Mouse (Mus musculus) liver, embryonic 11.5 days (tissue): Measurements from ENCODE around the gene Elof1. TPM values are rescaled to one million over a fixed set of nuclear protein-coding genes. Genes with fewer than 3 reads are reported as not detected.

Experiments
- ATAC-seq: fragments of 200-750 bp; cut with Nextera tagmentation; replicated peaks from 2 replicates; pipeline ENCODE4 v1.8.0; 2017; ENCODE audit warnings: moderate number of reproducible peaks, mild to moderate bottlenecking, moderate TSS enrichment, moderate library complexity; ENCODE audit not compliant: low FRiP score
- DNase-seq: peaks from one replicate; pipeline ENCODE4 v3.0.0-alpha.2; 2017; ENCODE audit warnings: low spot score
- H3K27ac ChIP-seq: fragments of 300-500 bp; sonication (generic); 2 replicates; pipeline ENCODE4 v1.5.1; 2014; ENCODE audit warnings: mild to moderate bottlenecking, low read depth, low read length, control low read depth
- H3K27me3 ChIP-seq: fragments of 300-500 bp; sonication (generic); replicated peaks from 2 replicates; pipeline ENCODE4 v1.6.1; 2014; ENCODE audit warnings: low read length, mixed read lengths; ENCODE audit not compliant: control insufficient read depth, insufficient read depth
- H3K36me3 ChIP-seq: fragments of 300-500 bp; sonication (generic); 2 replicates; pipeline ENCODE4 v1.6.1; 2014; ENCODE audit warnings: mild to moderate bottlenecking, low read length, moderate library complexity, mixed read lengths; ENCODE audit not compliant: control insufficient read depth, insufficient read depth
- H3K4me1 ChIP-seq: fragments of 300-500 bp; sonication (generic); replicated peaks from 2 replicates; pipeline ENCODE4 v1.6.1; 2014; ENCODE audit warnings: low read length, mixed read lengths; ENCODE audit not compliant: control insufficient read depth, insufficient read depth
- H3K4me2 ChIP-seq: fragments of 300-500 bp; sonication (generic); 2 replicates; pipeline ENCODE4 v1.6.1; 2014; ENCODE audit warnings: mild to moderate bottlenecking, control low read depth, moderate library complexity
- H3K4me3 ChIP-seq: fragments of 300-500 bp; sonication (generic); 2 replicates; pipeline ENCODE4 v1.5.1; 2014; ENCODE audit warnings: low read depth, low read length, control low read depth
- H3K9ac ChIP-seq: fragments of 300-500 bp; sonication (generic); 2 replicates; pipeline ENCODE4 v1.6.1; 2014; ENCODE audit warnings: low read depth, low read length, control low read depth
- H3K9me3 ChIP-seq: fragments of 300-500 bp; sonication (generic); 2 replicates; pipeline ENCODE4 v1.6.1; 2016; ENCODE audit warnings: low read length, inconsistent platforms, mixed read lengths; ENCODE audit not compliant: control insufficient read depth
- WGBS: fragments of 180-500 bp; shearing (Covaris S2); extraction: QIAGEN DNeasy Blood & Tissue Kit; methylation state at CpG from one replicate; pipeline ENCODE4 v1.1.7; 2014; 5-methylcytosine and 5-hydroxymethylcytosine counted together
- polyA plus RNA-seq: library from polyadenylated mRNA; unstranded; fragments of >200 nt; fragmentation: Nextera tagmentation; extraction: Ambion mirVana; gene quantifications from 2 replicates; pipeline ENCODE4 v1.2.1, GENCODE M21; 2014

Elof1 gene
- polyA plus RNA-seq, 1 experiment from 2014 or later: 169 TPM

- DNase-seq (no peak), ATAC-seq (no peak)
- H3K27me3 ChIP-seq: no peaks in the 10 kb centered on the region
- H3K4me3 ChIP-seq: peak overlapping the region; percentile 53
- H3K9ac ChIP-seq: peak overlapping the region; percentile 69
- no peaks in the 10 kb centered on the region for H3K9me3 ChIP-seq
- WGBS: 45% methylated on average over 11 of the region's 11 CpGs
- H3K36me3 ChIP-seq: 0 out of 2 replicates have a peak, but pooled peaks cover 3% of the 10 kb centered on the region
- peak overlapping the region; percentile 0 for H3K27ac ChIP-seq
- peaks cover 31% of the 10 kb centered on the region for H3K4me1 ChIP-seq
- H3K4me2 ChIP-seq: peak overlapping the region; percentile 95
Measured at GRCm38 (mm10) chr9:22132220-22132619, 15.2 kb upstream of the Elof1 start.

- peak overlapping the region; percentile 69 for H3K9ac ChIP-seq
- H3K36me3 ChIP-seq: peaks cover 3% of the 10 kb centered on the region; the same call in 1 of the 2 replicates
- peaks cover 23% of the 10 kb centered on the region for H3K4me1 ChIP-seq
- peak overlapping the region; percentile 53 for H3K4me3 ChIP-seq
- WGBS: 1% methylated on average over 34 of the region's 35 CpGs
- H3K27ac ChIP-seq: peak overlapping the region; percentile 0
- no peaks in the 10 kb centered on the region for H3K9me3 ChIP-seq
- ATAC-seq (peak; percentile 42), DNase-seq (peak; percentile 65)
- H3K4me2 ChIP-seq: peak overlapping the region; percentile 95
- H3K27me3 ChIP-seq: no peaks in the 10 kb centered on the region
Measured at GRCm38 (mm10) chr9:22131226-22131981, 14.4 kb upstream of the Elof1 start.

GRCm38 (mm10) chr9:22125246-22126027, 8.5 kb upstream of the Elof1 start:
- no peak overlapping the region for H3K27ac ChIP-seq

GRCm38 (mm10) chr9:22124169-22124568, 7.2 kb upstream of the Elof1 start:
- no peak overlapping the region for H3K9ac ChIP-seq
- no peak overlapping the region for H3K27ac ChIP-seq
- DNase-seq (no peak), ATAC-seq (no peak)
- H3K4me3 ChIP-seq: no peak overlapping the region
- no peaks in the 10 kb centered on the region for H3K9me3 ChIP-seq
- peaks cover 16% of the 10 kb centered on the region for H3K4me1 ChIP-seq
- WGBS: 79% methylated on average over 3 of the region's 3 CpGs
- H3K27me3 ChIP-seq: no peaks in the 10 kb centered on the region
- no peak overlapping the region for H3K4me2 ChIP-seq
- H3K36me3 ChIP-seq: no peaks in the 10 kb centered on the region; the same call in 1 of the 2 replicates

More at GRCm38 (mm10) chr9:22125246-22126027, 8.5 kb upstream of the Elof1 start:
- 83% methylated on average over 15 of the region's 15 CpGs for WGBS
- Histone ChIP-seq H3K4me3 (no peak overlapping the region), H3K4me2 (no peak overlapping the region), H3K27me3 (no peaks in the 10 kb centered on the region), H3K4me1 (peaks cover 17% of the 10 kb centered on the region), H3K36me3 (peaks cover 3% of the 10 kb centered on the region; the same call in 1 of the 2 replicates), H3K9ac (no peak overlapping the region), H3K9me3 (no peaks in the 10 kb centered on the region)
- DNase-seq: no peak
- no peak for ATAC-seq

GRCm38 (mm10) chr9:22123069-22123609, 6.2 kb upstream of the Elof1 start:
- no peak overlapping the region for H3K4me3 ChIP-seq

GRCm38 (mm10) chr9:22122005-22122404, 5.0 kb upstream of the Elof1 start:
- no peak for DNase-seq
- no peaks in the 10 kb centered on the region; the same call in 1 of the 2 replicates for H3K36me3 ChIP-seq
- H3K4me3 ChIP-seq: no peak overlapping the region
- no peaks in the 10 kb centered on the region for H3K9me3 ChIP-seq
- ATAC-seq: no peak
- H3K9ac ChIP-seq: no peak overlapping the region
- 74% methylated on average over 3 of the region's 3 CpGs for WGBS
- 0 out of 2 replicates have a peak overlapping the region, but pooled peaks have one; percentile 28 for H3K27ac ChIP-seq
- no peak overlapping the region for H3K4me2 ChIP-seq
- H3K27me3 ChIP-seq: no peaks in the 10 kb centered on the region
- peaks cover 19% of the 10 kb centered on the region for H3K4me1 ChIP-seq

More at GRCm38 (mm10) chr9:22123069-22123609, 6.2 kb upstream of the Elof1 start:
- Histone ChIP-seq H3K27me3 (no peaks in the 10 kb centered on the region), H3K4me2 (no peak overlapping the region), H3K9ac (no peak overlapping the region), H3K27ac (no peak overlapping the region), H3K36me3 (no peaks in the 10 kb centered on the region; the same call in 1 of the 2 replicates), H3K9me3 (no peaks in the 10 kb centered on the region), H3K4me1 (peaks cover 16% of the 10 kb centered on the region)
- peak; percentile 29; the same call in 1 of the 2 replicates for ATAC-seq
- no peak for DNase-seq
- 80% methylated on average over 7 of the region's 7 CpGs for WGBS

GRCm38 (mm10) chr9:22121545-22121944, 4.6 kb upstream of the Elof1 start:
- Histone ChIP-seq H3K36me3 (no peaks in the 10 kb centered on the region), H3K27me3 (no peaks in the 10 kb centered on the region), H3K9ac (no peak overlapping the region), H3K9me3 (no peaks in the 10 kb centered on the region), H3K27ac (0 out of 2 replicates have a peak overlapping the region, but pooled peaks have one; percentile 28), H3K4me3 (no peak overlapping the region), H3K4me2 (no peak overlapping the region), H3K4me1 (peaks cover 19% of the 10 kb centered on the region)
- ATAC-seq (peak; percentile 48; the same call in 1 of the 2 replicates), DNase-seq (no peak)

GRCm38 (mm10) chr9:22119543-22119942, 2.6 kb upstream of the Elof1 start:
- Histone ChIP-seq H3K4me1 (peaks cover 27% of the 10 kb centered on the region), H3K36me3 (no peaks in the 10 kb centered on the region), H3K27ac (no peak overlapping the region), H3K9ac (no peak overlapping the region), H3K4me3 (no peak overlapping the region), H3K27me3 (no peaks in the 10 kb centered on the region), H3K4me2 (no peak overlapping the region), H3K9me3 (no peaks in the 10 kb centered on the region)
- ATAC-seq (no peak), DNase-seq (no peak)
- WGBS: 84% methylated on average over 4 of the region's 4 CpGs
